Mouse (Mus musculus): ENCODE measurements around the gene Ap1m2.
"Not testable (repeated sequence)": the region's sequence is repeated elsewhere in the genome, so short reads cannot be mapped to it uniquely, and the experiment has no call there.

The Ap1m2 gene

DNA sequence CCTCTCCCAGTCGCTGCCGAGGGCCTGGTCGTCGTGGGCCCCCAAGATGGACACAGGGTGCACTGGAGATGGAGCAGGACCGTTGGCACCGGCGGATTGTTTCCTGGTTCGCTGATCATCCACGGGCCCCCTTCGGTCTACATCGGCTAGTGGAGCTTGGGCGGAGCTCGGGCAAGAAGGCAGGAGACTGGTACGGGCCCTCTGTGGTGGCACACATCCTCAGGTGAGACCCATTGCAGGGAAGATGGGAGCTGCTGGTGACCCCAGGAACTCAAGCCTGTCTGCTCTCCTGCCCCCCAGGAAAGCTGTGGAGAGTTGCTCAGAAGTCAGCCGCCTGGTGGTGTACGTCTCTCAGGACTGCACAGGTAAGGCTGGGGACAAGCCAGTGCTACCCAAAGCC is 43.8 kb downstream of the Ap1m2 start:
- no peaks in the 10 kb centered on the region for H3K27me3 ChIP-seq (ENCODE audit: control insufficient read depth, insufficient read depth, low read length, poor library complexity, severe bottlenecking)

DNA sequence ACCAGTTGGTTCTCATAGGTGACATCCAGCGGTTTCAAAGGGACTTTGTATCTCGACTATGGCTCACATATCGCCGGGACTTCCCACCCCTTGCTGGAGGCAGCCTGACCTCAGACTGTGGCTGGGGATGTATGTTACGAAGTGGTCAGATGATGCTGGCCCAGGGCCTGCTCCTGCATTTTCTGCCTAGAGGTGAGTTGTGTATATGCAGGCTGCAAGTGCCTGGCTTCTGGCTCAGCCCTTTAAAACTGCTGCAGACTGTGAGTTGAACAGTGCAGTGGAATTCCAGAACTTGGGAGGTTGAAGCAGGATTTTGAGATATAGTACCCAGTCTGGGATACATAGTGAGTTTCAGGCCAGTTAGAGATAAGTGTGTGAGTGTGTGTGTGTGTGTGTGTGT is 45.2 kb downstream of the Ap1m2 start:
- no peak for DNase-seq (ENCODE audit: low read depth, low spot score)
- H3K36me3 ChIP-seq (ENCODE audit: control insufficient read depth, insufficient read depth, low read length, poor library complexity, severe bottlenecking): peaks cover 11% of the 10 kb centered on the region

More for the DNA sequence above, 43.8 kb downstream of the Ap1m2 start:
- H3K36me3 ChIP-seq (ENCODE audit: control insufficient read depth, insufficient read depth, low read length, poor library complexity, severe bottlenecking): peaks cover 11% of the 10 kb centered on the region
- no peak for DNase-seq (ENCODE audit: low read depth, low spot score)

DNA sequence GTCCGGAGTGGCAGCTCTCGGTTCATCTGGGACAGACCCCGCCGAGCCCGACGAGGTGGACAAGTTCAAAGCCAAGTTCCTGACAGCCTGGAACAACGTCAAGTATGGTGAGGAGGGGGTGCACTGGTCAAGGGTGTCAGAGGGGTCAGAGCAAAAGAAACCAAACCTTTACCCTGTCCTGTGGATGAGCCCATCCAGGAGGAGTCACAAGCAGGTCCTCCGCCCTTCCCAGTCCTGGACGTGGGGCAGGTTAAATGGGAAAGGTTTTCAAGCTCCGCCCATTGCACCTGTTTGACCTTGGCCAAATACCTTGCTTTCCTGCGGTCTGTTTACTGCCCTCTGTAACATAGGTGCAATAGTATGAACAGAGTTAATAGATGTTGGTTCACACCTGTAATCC is 46.5 kb downstream of the Ap1m2 start:
- H3K27me3 ChIP-seq (ENCODE audit: control insufficient read depth, insufficient read depth, low read length, poor library complexity, severe bottlenecking): no peaks in the 10 kb centered on the region
- no peak for DNase-seq (ENCODE audit: low read depth, low spot score)
- peaks cover 7% of the 10 kb centered on the region for H3K36me3 ChIP-seq (ENCODE audit: control insufficient read depth, insufficient read depth, low read length, poor library complexity, severe bottlenecking)

More for the DNA sequence above, 45.2 kb downstream of the Ap1m2 start:
- no peaks in the 10 kb centered on the region for H3K27me3 ChIP-seq (ENCODE audit: control insufficient read depth, insufficient read depth, low read length, poor library complexity, severe bottlenecking)

DNA sequence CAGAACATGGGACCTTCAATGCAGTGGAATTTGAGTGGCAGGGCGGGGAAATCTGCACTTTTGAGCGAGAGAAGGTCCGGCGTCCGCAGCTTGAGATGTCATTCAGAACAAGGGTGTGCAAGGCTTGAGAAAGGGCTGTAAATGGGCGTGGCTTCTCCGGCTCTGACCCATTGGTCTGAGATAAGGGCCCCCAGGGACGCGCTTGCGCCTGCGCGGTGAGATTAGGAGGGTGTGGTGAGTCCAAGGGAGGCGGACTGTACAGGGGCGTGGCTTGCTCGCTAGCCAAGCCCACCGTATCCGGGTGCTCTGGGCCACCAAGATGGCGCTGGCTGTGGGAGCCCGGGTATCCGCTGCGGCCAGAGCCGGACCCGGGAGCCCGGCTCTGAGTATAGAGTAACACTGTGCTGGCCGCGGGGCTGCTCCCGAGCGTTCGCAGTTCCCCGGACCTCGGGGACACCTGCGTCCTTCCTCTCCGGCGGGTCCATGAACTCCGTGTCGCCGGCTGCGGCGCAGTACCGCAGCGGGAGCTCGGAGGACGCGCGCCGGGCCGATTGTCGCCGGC is 47.1 kb downstream of the Ap1m2 start, which contains the start of gene Atg4d:
Gene Atg4d (plus strand): TSS at position 294 of the 562 bp plus-strand sequence.
- H3K27me3 ChIP-seq (ENCODE audit: control insufficient read depth, insufficient read depth, low read length, poor library complexity, severe bottlenecking): no peaks in the 10 kb centered on the region
- DNase-seq (ENCODE audit: low read depth, low spot score): peak; percentile 100
- H3K36me3 ChIP-seq (ENCODE audit: control insufficient read depth, insufficient read depth, low read length, poor library complexity, severe bottlenecking): peaks cover 7% of the 10 kb centered on the region

DNA sequence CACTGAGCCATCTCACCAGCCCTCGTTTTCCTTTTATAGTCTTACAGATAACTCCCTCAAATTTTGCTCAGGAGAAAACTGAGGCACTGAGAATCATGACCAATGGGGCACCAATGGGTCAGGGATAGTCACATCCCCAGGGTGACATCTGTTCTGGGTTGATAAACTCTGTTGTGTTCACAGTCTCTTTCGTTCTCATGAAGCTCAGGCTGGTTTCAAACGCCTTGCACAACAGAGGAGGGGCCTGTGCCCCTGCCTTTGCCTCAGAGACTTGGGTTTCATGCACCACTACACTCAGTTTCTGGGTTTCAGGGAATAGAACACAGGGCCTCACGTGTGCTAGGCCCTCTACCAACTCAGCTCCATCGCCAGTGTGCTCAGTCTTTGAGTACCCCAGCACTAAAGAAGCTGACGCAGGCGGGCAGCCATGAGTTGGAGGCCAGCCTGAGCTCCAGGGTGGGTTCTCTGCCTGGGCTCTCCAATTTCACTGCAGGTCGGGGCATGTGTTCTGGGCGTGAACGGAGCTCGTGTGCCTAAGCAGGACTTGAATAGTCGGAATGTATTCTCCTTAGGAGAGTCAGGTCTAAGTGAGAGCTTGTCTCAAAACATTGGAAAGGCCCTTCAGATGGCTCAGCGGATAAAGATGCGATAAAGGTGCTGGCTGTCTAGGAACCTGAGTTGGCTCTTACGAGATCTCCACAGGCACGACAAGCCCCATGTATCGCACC is 47.7 kb downstream of the Ap1m2 start:
- no peaks in the 10 kb centered on the region for H3K27me3 ChIP-seq (ENCODE audit: control insufficient read depth, insufficient read depth, low read length, poor library complexity, severe bottlenecking)
- DNase-seq (ENCODE audit: low read depth, low spot score): peak; percentile 35
- H3K36me3 ChIP-seq (ENCODE audit: control insufficient read depth, insufficient read depth, low read length, poor library complexity, severe bottlenecking): peaks cover 7% of the 10 kb centered on the region

DNA sequence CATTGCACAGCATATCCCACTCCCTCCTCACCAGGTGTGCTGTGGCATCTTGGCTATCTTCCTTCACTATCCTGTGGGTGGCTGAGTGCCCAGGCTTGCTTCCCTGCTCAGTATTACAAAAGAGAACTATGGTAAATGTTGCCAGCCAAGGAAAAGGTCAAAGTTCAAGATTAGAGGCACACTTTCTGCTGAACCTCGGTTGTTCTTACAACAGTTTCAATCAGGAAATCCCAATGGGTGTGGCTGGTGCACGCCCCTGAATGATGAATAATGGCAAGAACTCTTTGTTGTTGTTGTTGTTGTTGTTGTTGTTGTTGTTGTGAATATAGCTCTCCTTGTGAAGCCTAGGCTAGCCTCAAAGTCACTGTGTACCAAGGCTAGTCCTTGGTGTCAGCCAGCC is 50.3 kb downstream of the Ap1m2 start:
- Histone ChIP-seq H3K27me3 (ENCODE audit: control insufficient read depth, insufficient read depth, low read length, poor library complexity, severe bottlenecking) (no peaks in the 10 kb centered on the region), H3K36me3 (ENCODE audit: control insufficient read depth, insufficient read depth, low read length, poor library complexity, severe bottlenecking) (no peaks in the 10 kb centered on the region)
- DNase-seq (ENCODE audit: low read depth, low spot score): no peak

DNA sequence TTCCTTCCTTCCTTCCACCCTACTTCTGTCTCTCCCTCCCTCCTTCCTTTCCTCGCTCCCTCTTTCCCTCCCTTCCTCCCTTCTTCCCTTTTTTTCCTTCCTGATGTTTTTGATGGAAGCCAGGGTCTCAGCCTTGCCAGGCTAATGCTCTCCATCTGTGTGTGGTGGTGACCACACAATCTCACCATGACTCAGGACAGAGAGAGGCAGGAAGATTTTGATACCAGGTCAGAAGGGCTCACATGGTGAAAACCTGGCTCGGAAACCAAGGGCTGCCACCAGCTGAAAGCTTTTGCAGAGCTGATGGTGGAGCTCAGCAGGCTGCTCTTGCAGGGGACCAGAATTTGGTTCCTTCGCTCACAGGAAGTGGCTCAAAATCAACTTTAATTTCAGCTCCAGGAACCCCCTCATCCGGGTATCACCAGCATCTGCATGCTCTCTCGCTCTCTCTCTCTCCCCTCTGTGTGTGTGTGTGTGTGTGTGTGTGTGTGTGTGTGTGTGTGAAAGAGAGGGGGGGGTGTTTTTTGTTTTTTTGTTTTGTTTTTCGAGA is 51.6 kb downstream of the Ap1m2 start:
- H3K27me3 ChIP-seq (ENCODE audit: control insufficient read depth, insufficient read depth, low read length, poor library complexity, severe bottlenecking): no peaks in the 10 kb centered on the region
- H3K36me3 ChIP-seq (ENCODE audit: control insufficient read depth, insufficient read depth, low read length, poor library complexity, severe bottlenecking): no peaks in the 10 kb centered on the region
- no peak for DNase-seq (ENCODE audit: low read depth, low spot score)

DNA sequence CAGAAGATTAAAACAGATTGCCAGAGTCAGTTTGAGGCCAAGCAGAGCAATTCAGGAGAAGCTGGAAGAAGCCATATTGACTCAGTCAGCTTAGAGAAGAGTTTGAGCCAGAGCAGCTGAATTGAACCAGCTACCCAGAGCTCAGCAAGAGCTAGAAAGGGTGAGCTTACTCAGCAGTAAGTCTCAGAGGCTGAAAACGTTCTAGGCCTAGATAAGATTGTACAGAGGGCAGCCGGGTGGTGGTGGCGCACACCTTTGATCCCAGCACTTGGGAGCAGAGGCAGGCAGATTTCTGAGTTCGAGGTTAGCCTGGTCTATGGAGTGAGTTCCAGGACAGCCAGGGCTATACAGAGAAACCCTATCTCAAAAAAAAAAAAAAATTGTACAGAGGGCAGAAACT is 55.8 kb downstream of the Ap1m2 start:
- H3K36me3 ChIP-seq (ENCODE audit: control insufficient read depth, insufficient read depth, low read length, poor library complexity, severe bottlenecking); DNase-seq (ENCODE audit: low read depth, low spot score); H3K27me3 ChIP-seq (ENCODE audit: control insufficient read depth, insufficient read depth, low read length, poor library complexity, severe bottlenecking): not testable (repeated sequence)

DNA sequence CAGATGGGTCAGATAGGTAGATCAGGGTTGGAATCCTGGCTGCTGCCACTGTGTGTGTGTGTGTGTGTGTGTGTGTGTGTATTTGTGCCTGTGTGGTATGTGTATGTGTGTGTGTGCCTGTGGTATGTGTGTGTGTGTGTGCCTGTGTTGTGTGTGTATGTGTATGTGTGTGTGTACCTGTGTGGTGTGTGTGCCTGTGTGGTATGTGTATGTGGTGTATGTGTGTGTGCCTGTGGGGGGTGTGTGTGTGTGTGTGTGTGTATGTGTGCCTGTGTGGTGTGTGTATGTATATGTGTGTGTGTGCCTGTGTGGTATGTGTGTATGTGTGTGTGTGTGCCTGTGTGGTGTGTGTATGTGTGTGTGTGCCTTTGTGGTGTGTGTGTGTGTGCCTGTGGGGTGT is 57.4 kb downstream of the Ap1m2 start:
- no peak for DNase-seq (ENCODE audit: low read depth, low spot score)
- Histone ChIP-seq H3K27me3 (ENCODE audit: control insufficient read depth, insufficient read depth, low read length, poor library complexity, severe bottlenecking) (no peaks in the 10 kb centered on the region), H3K36me3 (ENCODE audit: control insufficient read depth, insufficient read depth, low read length, poor library complexity, severe bottlenecking) (no peaks in the 10 kb centered on the region)

DNA sequence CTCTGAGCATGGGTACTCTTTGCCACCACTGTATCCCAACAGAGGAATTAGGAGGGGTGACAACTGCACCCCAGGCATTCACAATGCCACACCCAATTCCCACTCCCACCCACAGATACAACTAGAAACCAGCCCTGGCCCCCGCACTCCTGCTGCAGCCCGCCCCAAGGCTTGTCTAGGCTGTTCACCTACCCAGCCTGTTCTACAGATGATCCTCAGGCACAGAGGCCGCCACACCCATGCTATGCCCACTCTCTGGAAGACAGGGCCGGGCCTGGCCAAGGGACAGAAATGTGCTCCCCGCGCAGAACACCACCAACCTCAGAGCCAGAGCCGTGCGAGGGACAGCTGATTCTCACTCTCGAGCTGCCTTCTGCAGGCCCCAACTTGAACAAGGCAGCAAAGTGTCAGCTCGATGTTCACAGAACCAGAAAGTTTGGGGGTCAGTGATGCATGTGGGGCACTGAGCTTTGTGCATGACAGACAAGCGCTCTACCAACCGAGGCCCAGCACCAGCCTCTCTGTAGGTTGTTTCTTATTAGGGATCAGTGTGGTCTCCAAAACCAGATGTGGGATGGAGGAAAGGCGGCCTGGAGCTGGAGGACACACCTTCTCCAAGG is 60.9 kb downstream of the Ap1m2 start:
- Histone ChIP-seq H3K27me3 (ENCODE audit: control insufficient read depth, insufficient read depth, low read length, poor library complexity, severe bottlenecking) (no peaks in the 10 kb centered on the region), H3K36me3 (ENCODE audit: control insufficient read depth, insufficient read depth, low read length, poor library complexity, severe bottlenecking) (no peaks in the 10 kb centered on the region)
- DNase-seq (ENCODE audit: low read depth, low spot score): no peak

DNA sequence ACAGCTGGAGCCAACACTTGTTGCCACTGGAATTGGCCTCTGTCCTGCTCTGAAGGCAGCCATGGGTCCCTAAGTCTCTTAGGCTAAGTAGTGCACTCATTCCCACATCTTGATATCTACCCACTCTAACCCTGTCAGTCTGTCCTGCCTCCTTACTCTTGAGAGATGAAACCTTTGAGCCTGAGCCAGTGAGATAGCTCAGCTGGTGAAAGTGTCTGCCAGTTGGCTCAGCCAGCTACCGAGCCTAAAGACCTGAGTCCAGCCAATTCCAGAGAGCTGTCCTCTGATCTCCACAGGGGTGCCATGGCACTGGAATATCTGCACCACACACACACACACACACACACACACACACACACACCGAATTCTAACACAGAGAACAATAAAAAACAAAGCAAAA is 61.6 kb downstream of the Ap1m2 start:
- Histone ChIP-seq H3K36me3 (ENCODE audit: control insufficient read depth, insufficient read depth, low read length, poor library complexity, severe bottlenecking) (no peaks in the 10 kb centered on the region), H3K27me3 (ENCODE audit: control insufficient read depth, insufficient read depth, low read length, poor library complexity, severe bottlenecking) (no peaks in the 10 kb centered on the region)
- no peak for DNase-seq (ENCODE audit: low read depth, low spot score)

DNA sequence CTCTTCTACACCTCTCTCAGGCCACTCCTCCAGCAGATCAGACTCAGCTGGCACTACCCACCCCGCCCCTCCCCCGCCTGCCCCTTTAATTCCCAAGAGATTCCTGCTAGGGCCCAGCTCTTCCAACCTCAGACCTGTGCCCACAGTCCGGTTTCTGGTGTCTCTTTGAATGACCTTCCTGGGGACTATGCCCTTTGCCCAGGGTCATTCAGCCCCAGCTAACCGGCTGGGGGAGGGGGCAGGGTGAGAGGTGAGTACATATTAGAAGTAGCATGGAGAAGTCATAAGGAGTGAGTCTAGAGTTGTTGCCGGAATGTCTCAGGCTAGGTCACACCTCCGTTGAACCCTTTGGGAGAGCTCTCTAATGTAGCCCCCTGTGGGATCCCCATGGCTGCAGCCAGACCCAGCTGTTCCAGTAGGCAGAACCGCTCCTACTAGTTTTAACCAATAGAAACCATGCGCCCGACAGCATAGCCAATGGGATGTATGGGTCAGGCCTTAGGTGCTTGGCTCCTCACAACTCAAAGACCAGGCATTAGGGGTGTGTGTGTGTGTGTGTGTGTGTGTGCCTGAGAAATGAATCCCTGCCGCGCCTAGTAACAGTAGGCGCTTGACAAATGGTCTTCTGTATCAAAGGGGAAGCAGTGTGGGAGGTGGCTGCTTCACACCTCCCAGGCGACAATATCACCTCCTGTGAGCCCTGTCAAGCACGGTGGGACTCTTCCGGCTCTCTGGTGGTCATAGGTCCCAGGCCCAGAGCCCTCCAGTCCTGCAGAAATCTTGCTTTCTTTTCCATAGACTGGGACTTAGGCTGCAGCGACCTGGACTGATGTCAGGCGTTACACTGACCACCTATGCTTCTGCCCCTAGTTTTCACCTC is 62.3 kb downstream of the Ap1m2 start:
- H3K36me3 ChIP-seq (ENCODE audit: control insufficient read depth, insufficient read depth, low read length, poor library complexity, severe bottlenecking): no peaks in the 10 kb centered on the region
- H3K27me3 ChIP-seq (ENCODE audit: control insufficient read depth, insufficient read depth, low read length, poor library complexity, severe bottlenecking): no peaks in the 10 kb centered on the region
- no peak for DNase-seq (ENCODE audit: low read depth, low spot score)

DNA sequence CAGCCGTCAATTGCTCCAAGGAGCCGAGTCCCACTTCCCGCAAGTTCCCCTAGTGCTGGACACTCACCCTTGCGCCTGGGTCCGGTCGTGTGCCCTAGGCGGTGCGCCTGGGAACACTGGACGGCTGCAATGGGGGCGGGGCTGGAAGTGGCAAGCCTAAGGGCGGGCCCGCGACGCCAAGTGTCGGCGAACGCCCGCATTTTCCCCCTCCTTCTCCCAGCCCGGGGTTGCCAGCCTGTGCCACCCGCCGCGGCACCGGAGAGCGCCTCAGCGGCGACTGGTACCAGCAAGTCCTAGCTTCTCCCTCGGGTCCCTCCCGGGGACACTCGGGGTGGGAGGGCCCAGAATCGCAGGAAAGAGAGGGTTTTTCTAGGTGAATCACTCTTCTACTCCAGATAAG is 63.8 kb downstream of the Ap1m2 start, which contains the start of gene S1pr5:
Gene S1pr5 (minus strand): TSS at position 118 of the 400 bp plus-strand sequence.
- DNase-seq (ENCODE audit: low read depth, low spot score): no peak
- Histone ChIP-seq H3K36me3 (ENCODE audit: control insufficient read depth, insufficient read depth, low read length, poor library complexity, severe bottlenecking) (no peaks in the 10 kb centered on the region), H3K27me3 (ENCODE audit: control insufficient read depth, insufficient read depth, low read length, poor library complexity, severe bottlenecking) (no peaks in the 10 kb centered on the region)

DNA sequence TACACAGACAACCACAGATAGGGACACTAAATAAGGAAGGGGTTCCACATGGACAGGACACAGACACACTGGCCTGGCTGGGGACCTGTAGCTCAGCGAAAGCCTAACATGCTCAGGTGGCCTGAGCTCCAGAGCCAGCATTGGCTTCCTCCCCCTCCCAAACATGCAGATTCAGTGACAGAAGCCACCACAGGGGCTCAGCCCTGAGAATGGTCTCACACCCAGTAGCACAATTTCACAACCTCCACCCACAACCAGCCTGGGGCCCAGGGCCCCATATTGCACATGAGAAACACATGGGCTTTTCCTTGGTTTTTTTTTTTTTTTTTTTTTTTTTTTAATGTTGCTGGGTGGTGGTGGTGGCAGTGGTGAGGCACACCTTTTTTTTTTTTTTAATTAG is 65.8 kb downstream of the Ap1m2 start:
- H3K27me3 ChIP-seq (ENCODE audit: control insufficient read depth, insufficient read depth, low read length, poor library complexity, severe bottlenecking): no peaks in the 10 kb centered on the region; the same call in 1 of the 2 replicates
- no peaks in the 10 kb centered on the region for H3K36me3 ChIP-seq (ENCODE audit: control insufficient read depth, insufficient read depth, low read length, poor library complexity, severe bottlenecking)
- no peak for DNase-seq (ENCODE audit: low read depth, low spot score)

All from splenic B cell, adult 2 months (primary cell).